Mouse (Mus musculus) testis, postnatal 14 days (tissue): ENCODE results near the gene Prkcg.
A peak's percentile ranks its signal among the peaks of the same experiment; 100 is the strongest.
"Not testable (repeated sequence)": the region's sequence is repeated elsewhere in the genome, so short reads cannot be mapped to it uniquely, and the experiment has no call there.

Source experiments
- DNase-seq: peaks from one replicate; pipeline ENCODE4 v3.0.0; 2021; ENCODE audit warnings: low spot score

The Prkcg gene

DNA sequence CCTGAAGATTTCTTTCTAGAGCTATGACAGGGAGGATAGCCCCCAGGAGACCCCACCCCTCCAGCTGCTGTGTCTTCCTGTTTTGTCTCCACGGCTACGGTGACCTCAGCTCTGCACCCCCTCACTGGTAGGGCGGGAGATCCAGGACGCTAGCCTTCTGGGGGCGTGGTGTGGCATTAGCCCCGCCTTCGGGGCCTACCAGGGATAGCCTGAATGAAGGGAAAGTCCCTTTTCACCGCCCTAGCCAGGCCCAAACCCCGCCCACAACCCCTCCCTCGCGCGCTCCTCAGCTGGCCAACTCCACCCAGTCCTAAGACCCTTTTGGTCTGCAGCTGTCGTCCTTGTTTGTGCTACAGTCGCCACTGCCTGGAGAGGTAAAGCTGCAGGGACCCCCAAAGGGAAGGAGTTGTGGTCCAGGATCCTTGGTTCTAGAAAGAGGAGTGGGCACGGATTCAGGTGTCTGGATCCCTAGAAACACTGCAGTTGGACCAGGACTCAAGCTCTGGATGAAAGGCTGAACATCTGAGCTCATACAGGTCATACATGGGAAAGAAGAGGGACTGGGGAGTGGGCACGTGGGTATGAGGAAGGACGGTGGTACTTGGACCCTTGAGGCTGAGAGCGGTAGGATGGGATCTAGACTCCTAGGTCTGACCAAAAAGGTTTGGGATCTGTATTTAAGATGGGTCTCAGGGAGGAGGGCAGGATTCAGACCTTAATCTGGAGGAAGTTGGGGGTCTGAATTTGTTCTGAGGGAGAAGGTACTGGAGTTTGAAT lies 1.5 kb downstream of the Prkcg start:
- DNase-seq, result peak; percentile 89

DNA sequence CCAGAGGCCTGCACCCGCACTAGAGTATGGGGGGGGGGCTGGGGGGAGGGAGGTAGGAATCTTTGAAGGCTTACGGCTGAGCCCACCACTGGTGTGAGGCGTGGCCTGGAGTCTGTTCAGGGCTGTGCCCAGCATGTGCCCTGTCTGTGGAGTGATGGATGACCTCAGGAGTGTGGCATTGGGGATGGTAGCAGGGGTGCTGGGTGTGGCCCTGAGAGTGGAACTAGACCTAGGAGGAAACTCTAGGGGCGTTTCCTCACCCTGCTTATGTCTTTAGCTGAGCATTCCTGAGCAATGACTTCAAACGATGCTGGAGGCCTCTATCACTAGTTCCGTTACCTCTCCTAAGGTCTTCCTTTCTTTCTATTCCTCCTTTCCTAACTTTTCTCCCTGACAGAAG lies 2.2 kb downstream of the Prkcg start:
- DNase-seq, result no peak

GRCm38 (mm10) chr7:3291764-3292163 lies 2.8 kb downstream of the Prkcg start:
- DNase-seq, result no peak

- not testable (repeated sequence) for DNase-seq
Observed at GRCm38 (mm10) chr7:3292271-3292670, 3.3 kb downstream of the Prkcg start.

DNA sequence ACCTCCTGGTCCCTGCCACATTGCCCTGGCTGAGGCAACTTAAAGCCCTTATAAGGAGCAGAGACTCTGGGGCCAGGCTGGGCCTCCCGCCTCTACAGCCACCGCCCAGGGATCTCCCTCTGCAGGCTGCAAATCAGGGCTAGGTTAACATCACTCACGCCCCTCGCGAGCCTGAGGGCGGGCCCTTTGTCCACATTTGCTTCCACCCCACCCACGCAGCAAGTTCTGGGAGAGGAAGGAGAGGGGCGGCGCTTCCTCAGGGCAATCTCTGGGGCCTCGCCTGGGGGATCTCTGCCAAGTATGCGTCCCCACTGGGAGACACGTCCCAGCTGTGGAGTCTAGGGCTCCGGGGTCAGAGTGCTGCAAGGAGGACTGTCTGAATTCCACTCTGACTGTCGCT lies 3.8 kb downstream of the Prkcg start:
- DNase-seq, result peak; percentile 86

DNA sequence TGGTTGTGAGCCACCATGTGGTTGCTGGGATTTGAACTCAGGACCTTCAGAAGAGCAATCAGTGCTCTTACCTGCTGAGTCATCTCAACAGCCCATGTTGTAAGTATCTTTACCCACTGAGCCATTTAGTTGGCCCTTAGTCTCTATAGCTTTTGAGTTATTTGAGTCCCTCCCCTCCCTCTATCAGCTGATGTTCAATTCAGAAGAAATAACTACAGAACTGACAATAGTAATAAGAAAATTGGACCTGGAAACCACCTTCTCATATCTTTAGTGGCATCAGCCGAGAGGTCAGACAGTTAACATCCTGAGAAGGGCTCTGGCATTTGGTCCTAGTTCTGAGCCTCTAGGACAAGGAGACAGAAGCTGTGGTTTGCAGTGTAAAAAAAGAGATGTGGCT lies 5.8 kb downstream of the Prkcg start:
- no peak for DNase-seq

DNA sequence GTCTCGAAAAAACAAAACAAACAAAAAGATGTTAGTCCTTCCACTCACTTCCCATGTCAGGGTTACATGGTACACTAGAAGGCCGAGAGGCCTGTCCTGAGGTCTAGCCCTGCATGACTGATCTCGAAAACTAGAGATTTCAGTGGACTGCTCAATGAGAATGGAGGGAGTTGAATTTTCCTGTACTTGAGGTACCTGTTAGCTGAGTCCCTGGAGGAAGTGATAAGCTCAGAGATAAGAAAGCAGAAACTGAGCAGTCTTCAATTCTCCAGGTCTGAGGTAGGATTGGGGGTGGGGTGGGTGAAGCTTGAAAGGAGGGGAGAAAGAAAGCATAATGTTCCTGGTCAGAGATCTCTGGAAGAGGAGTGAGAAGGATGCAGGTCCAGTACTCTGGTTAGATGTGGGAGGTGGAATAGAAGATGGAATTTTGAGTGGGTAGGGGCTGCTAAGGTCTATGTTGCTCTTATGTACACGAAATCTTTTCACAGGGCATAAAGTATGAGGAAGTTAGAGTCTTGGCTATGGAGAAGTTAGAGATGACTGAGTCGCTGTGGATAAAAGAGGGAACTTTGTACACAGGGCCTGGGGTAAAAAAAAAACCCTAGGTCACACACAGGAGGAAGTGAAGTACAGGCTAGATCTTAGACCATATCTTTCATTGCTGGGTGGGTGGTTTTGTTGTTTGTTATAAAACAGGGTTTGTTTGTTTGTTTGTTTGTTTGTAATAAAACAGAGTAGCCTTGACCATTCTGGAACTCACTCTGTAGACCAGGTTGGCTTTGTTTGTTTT lies 6.5 kb downstream of the Prkcg start:
- DNase-seq, result no peak

GRCm38 (mm10) chr7:3296711-3297110 lies 7.7 kb downstream of the Prkcg start:
- no peak for DNase-seq

GRCm38 (mm10) chr7:3299941-3300617 lies 11.1 kb downstream of the Prkcg start:
- DNase-seq, result no peak

- DNase-seq, result no peak
Observed at GRCm38 (mm10) chr7:3300891-3301627, 12.1 kb downstream of the Prkcg start.

GRCm38 (mm10) chr7:3301628-3302555 lies 12.9 kb downstream of the Prkcg start:
- DNase-seq, result no peak

- no peak for DNase-seq
Observed at GRCm38 (mm10) chr7:3302556-3303275, 13.7 kb downstream of the Prkcg start.

- DNase-seq, result no peak
Observed at GRCm38 (mm10) chr7:3303276-3303781, 14.3 kb downstream of the Prkcg start.

DNA sequence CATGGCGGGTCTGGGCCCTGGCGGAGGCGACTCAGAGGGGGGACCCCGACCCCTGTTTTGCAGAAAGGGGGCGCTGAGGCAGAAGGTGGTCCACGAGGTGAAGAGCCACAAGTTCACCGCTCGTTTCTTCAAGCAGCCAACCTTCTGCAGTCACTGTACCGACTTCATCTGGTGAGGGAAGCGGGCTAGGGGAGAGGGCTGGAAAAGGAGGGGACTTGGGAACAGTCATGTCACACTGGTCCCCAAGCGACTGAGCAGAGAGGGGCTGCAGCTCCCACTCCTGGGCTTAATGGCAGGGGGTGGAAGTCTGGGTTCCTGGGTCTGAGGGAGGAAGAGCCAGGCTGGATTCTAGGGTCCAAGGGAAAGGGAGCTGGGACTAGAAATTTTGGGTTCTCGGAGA lies 14.8 kb downstream of the Prkcg start:
- DNase-seq, result no peak

GRCm38 (mm10) chr7:3304298-3304697 lies 15.3 kb downstream of the Prkcg start:
- no peak for DNase-seq

DNA sequence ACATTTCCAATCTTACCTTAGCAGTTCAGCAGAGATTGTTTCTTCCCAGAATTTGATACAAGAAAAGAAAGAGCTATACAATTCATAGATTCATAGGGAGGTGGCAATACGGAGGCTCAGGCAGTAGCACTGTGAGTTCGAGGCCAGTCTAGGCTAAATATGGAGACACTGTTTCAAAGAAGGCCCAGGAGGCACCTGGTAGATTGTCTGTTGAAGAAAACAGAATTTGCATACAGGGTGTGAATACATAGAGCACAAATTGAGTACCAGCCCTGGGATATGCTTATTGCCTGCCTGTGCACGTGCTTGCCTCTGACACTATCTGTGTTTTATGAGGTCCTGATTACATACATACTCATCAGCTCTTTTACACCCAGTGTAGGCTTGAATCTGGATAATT lies 17.4 kb downstream of the Prkcg start:
- no peak for DNase-seq

DNA sequence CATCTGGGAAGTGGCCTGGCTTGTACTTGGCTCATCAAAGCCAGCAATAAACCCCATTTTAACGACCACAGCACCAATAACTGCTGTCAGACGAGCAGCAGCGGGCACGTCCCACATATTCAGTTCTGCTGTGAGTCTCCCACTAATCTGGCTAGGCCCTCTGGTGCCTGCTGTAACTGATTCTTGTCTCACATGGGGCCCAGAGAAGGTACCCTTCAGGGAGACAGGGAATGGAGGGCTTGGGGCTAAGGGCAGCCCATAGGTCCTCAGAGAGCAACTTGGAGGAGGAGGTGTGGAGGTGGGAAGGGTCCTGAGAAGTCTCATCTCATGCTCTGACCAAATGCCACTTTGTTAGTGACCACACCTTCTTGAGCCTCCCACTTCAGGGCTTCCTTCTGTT lies 19.7 kb downstream of the Prkcg start:
- no peak for DNase-seq

- no peak for DNase-seq
Observed at GRCm38 (mm10) chr7:3310233-3310632, 21.3 kb downstream of the Prkcg start.

DNA sequence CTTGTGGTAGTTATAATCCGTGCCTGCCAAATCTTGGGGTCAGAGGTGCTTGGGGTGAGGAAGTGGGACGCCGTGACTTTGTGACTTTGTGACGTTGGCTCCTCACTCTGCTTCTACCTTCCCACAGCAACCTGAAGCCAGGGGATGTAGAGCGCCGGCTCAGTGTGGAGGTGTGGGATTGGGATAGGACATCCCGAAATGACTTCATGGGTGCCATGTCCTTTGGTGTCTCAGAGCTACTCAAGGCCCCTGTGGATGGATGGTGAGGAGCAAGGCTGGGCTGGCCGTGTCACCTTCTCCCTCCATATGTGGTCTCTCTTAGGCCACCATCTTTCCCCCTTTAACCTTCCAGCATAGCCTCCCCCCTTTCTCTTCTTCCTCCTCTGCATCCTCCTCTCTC lies 24.6 kb downstream of the Prkcg start:
- no peak for DNase-seq

DNA sequence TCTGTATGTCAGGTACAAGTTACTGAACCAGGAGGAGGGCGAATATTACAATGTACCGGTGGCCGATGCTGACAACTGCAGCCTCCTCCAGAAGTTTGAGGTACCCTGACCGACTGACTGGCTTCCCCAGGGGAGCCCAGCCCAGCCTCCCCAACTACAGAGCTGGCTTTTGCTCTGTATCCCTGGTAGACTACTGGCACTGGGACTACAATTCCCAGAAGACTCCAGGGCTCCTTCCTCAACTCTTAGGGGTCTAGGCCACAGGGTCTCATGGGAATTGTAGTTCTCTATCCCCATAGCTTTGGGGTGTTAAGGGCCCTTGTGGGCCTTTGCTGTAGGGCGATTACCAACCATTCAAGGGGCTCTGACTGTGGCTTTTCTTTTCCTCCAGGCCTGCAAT lies 25.1 kb downstream of the Prkcg start:
- no peak for DNase-seq
